Mouse (Mus musculus) Patski (cell line): ENCODE results near the gene Zzz3. TPM values are rescaled to one million over a fixed set of nuclear protein-coding genes. Genes with fewer than 3 reads are reported as not detected.

Source experiments
- ATAC-seq: fragments of 100-300 bp; one replicate; pipeline ENCODE4 v1.8.0; 2021
- CTCF ChIA-PET: fragments of 350-600 bp; sonication (Branson Sonifier 250); formaldehyde crosslinking; loops from one replicate; lab custom pipeline; 2022; ENCODE audit warnings: inconsistent platforms; lab: Charles Lee
- POLR2A ChIA-PET: fragments of 350-600 bp; sonication (Branson Sonifier 250); formaldehyde crosslinking; loops from one replicate; lab custom pipeline; 2022; ENCODE audit warnings: antibody characterized with exemption, inconsistent platforms; lab: Charles Lee
- DNase-seq: peaks from one replicate; pipeline ENCODE4 v3.0.0-alpha.2; 2011; ENCODE audit warnings: low read depth, low spot score
- H3K27me3 ChIP-seq: fragments of 371-371 bp; one replicate; pipeline ENCODE4 v1.5.1; 2021
- CTCF ChIP-seq: fragments of 100-300 bp; IDR thresholded peaks from one replicate; pipeline ENCODE4 v1.5.1; 2021
- in situ Hi-C: fragments of 300-500 bp; cut with MboI; formaldehyde crosslinking; loops from 3 replicates; pipeline ENCODE4 v1.11.1; 2018; ENCODE audit warnings: low pct_unique_long_range_greater_than_20kb, mixed read lengths
- polyA plus RNA-seq: library from polyadenylated mRNA; unstranded; gene quantifications from one replicate; pipeline ENCODE4 v1.2.3, GENCODE M21; 2021

The Zzz3 gene
- polyA plus RNA-seq, 1 experiment from 2014 or later, result 63.4 TPM

DNA sequence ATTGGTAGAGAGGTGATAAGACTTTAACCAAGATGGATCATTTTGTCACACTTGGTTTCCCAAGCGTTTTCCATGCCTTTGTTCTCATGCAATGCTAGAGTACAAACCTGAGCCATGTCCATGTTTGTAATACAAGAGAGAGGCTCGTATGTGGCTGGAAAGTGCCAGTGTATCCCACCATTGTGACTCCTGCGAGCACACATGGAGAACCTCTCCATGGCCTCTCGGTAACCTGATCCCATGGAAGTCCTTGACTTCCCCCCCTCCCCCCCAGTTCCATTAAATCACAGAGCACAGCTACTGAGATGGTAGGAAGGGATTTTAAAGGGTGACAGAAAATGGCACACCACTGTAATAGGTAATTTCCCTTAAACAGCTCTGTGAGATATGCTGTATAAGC lies 65.5 kb downstream of the Zzz3 start:
- POLR2A ChIA-PET, result interaction anchor here (0.6 to 2.9 kb wide), 4 partner anchors 8 to 430 kb away, joined by 3 to 9 read pairs (median 3); no protein-coding TSS in a partner anchor
- DNase-seq (no peak), ATAC-seq (peak; percentile 46)
- TF ChIP-seq CTCF, result no peak
- H3K27me3 ChIP-seq, result no peaks in the 10 kb centered on the region
- in situ Hi-C loops, result no loop called here
- CTCF ChIA-PET, result interaction anchor here (0.7 to 8.0 kb wide), 7 partner anchors 9 to 289 kb away, joined by 3 to 43 read pairs (median 4); no protein-coding TSS in a partner anchor

DNA sequence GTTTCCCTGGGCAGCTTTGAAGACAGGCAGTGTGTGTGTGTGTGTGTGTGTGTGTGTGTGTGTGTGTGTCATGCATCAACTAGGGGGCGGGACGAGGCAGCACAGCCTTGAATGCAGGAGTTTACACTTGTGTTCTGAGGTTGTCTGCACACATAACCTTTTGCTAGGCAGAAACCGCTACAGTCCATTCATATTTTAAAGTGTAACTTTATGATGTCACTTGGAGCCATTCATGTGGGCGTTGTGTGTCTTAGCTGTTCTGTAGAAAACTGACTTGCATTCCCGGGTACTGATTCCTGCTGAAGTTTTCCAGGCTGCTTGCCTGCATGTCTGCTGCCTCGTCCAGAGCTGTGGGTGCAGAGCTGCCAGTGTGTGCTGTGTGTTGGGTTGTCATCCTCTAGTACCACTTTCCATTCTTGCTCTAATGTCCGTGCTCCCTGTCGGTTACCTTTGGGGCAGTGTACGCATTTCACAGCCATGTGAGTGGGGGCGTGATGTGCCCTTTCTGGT lies 66.8 kb downstream of the Zzz3 start:
- DNase-seq (no peak), ATAC-seq (no peak)
- no peaks in the 10 kb centered on the region for H3K27me3 ChIP-seq
- ChIA-PET POLR2A (interaction anchor here (0.6 to 0.7 kb wide), 2 partner anchors 39 to 141 kb away, joined by 3 read pairs; no protein-coding TSS in a partner anchor), CTCF (interaction anchor here (0.7 to 8.0 kb wide), 4 partner anchors 12 to 287 kb away, joined by 3 to 43 read pairs (median 4); no protein-coding TSS in a partner anchor)
- in situ Hi-C loops, result no loop called here
- no peak for TF ChIP-seq CTCF

DNA sequence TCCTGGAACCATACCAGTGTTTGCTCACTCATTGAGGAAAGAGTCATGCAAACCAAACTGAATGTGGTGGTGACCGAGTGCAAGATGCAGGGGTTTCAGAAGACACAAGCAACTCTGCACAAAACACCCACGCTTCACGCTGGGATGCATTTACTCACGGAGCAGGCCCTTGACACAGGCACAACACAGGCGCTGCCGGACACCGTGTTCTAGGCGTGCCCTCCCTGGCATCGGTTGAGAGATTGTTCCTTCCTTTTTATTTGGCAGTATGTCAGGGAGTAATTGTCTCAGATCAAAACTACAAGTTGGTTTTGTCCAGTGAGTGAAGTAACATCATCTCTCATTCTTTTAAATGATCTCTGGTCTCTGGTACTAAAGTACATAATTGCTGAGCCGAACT lies 67.6 kb downstream of the Zzz3 start:
- ATAC-seq, result no peak
- ChIA-PET CTCF (interaction anchor here (0.7 to 8.0 kb wide), 3 partner anchors 11 to 286 kb away, joined by 3 to 43 read pairs (median 6); no protein-coding TSS in a partner anchor), POLR2A (interaction anchor here (1.7 kb wide), 1 partner anchor 15 kb away, joined by 5 read pairs; no protein-coding TSS in a partner anchor)
- TF ChIP-seq CTCF, result no peak
- no peaks in the 10 kb centered on the region for H3K27me3 ChIP-seq
- in situ Hi-C loops, result no loop called here
- DNase-seq, result no peak

DNA sequence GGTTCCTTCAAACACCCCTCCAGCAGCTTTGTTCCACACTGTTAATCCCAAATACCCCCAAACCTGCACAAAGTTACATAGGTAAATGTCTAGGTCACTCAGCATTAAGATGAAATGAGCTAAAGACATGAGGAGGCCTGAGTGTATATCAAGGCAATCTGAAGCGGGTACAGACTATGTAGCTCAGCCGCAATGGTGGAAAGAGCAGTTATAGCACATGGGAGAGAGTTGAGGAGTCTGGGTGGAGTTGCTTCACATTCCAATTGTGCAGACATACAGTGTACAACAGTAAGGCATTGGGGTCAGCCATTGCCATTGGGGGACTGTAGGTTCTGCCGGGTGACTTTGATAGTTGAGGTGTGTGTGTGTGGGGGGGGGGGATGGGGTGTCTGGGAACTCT lies 69.2 kb downstream of the Zzz3 start:
- POLR2A ChIA-PET, result interaction anchor here (1.2 to 1.7 kb wide), 2 partner anchors 13 to 104 kb away, joined by 3 to 5 read pairs; no protein-coding TSS in a partner anchor
- ATAC-seq (no peak), DNase-seq (no peak)
- in situ Hi-C loops, result no loop called here
- CTCF ChIA-PET, result interaction anchor here (8.0 kb wide), 1 partner anchor 10 kb away, joined by 43 read pairs; no protein-coding TSS in a partner anchor
- H3K27me3 ChIP-seq, result no peaks in the 10 kb centered on the region
- no peak for TF ChIP-seq CTCF

DNA sequence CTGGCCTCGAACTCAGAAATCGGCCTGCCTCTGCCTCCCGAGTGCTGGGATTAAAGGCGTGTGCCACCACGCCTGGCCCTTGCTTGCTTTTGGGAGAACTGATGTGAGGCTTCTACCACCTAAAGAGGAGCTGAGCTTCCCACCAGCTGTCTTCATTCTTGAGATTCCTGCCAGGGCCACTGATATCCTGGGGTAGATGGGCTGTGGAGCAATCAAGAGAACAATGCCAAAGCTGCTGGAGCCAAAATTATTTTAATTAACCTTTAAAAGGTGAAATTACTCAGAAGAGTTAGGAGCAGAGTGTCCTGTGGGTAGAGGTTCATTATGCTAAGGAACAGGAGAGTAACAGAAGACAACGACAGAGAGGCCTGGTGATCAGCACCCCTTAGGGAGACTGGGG lies 70.1 kb downstream of the Zzz3 start:
- ATAC-seq, result no peak
- no peak for TF ChIP-seq CTCF
- POLR2A ChIA-PET, result interaction anchor here (0.7 kb wide), 1 partner anchor 14 kb away, joined by 3 read pairs; no protein-coding TSS in a partner anchor
- in situ Hi-C loops, result no loop called here
- CTCF ChIA-PET, result interaction anchor here (1.0 to 8.0 kb wide), 2 partner anchors 9 to 70 kb away, joined by 3 to 43 read pairs; partner anchors contain the start of gene Zzz3
- H3K27me3 ChIP-seq, result no peaks in the 10 kb centered on the region
- no peak for DNase-seq

DNA sequence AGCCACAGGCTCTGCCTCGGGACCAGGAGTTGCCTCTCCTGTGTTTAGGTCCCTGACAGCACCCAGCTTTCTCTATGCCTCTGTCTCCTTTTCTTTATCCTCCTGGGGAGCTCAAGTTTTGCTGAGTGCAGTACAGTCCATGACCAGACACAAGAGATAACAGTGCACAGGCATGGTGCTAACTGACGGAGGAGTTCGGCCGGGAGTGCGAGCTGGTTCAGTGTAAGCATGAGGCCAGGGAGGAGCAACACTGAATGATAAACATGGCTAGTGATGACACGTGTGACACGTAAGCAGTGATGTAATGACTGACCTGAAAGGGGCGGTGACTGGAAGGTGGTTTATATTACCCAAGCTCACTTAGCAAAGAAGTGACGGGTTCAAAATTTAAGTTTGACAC lies 71.6 kb downstream of the Zzz3 start:
- CTCF ChIA-PET, result interaction anchor here (1.2 to 3.0 kb wide), 6 partner anchors 9 to 290 kb away, joined by 3 to 14 read pairs (median 4); no protein-coding TSS in a partner anchor
- DNase-seq, result no peak
- no peaks in the 10 kb centered on the region for H3K27me3 ChIP-seq
- no peak for ATAC-seq
- in situ Hi-C loops, result no loop called here
- POLR2A ChIA-PET, result interaction anchor here (0.5 to 1.1 kb wide), 3 partner anchors 13 to 281 kb away, joined by 3 to 7 read pairs (median 3); no protein-coding TSS in a partner anchor
- no peak for TF ChIP-seq CTCF

DNA sequence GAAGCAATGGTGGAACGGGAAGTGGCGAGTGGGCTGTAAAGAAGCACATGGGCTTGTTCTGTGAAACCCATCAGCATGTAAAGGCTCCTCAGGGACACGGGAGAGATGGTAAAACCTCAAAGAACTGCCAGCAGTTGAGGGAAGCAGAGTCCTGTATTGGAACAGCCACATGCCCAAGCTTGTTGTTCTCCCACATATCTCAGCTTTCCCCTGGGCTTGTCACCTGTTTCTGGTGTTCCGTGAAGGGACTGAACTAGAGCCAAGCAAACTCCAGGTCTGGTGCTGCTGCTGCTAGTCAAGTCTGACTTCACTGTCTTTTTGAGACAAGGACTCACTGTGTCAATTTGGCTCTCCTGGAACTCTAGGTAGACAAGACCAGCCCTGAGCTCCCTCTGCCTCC lies 72.0 kb downstream of the Zzz3 start:
- H3K27me3 ChIP-seq, result no peaks in the 10 kb centered on the region
- ATAC-seq (no peak), DNase-seq (no peak)
- ChIA-PET POLR2A (interaction anchor here (0.5 to 1.4 kb wide), 5 partner anchors 68 to 280 kb away, joined by 3 to 7 read pairs (median 3); partner anchors contain the start of gene Zzz3), CTCF (interaction anchor here (1.2 to 3.0 kb wide), 7 partner anchors 9 to 289 kb away, joined by 3 to 14 read pairs (median 4); no protein-coding TSS in a partner anchor)
- in situ Hi-C loops, result no loop called here
- TF ChIP-seq CTCF, result no peak

DNA sequence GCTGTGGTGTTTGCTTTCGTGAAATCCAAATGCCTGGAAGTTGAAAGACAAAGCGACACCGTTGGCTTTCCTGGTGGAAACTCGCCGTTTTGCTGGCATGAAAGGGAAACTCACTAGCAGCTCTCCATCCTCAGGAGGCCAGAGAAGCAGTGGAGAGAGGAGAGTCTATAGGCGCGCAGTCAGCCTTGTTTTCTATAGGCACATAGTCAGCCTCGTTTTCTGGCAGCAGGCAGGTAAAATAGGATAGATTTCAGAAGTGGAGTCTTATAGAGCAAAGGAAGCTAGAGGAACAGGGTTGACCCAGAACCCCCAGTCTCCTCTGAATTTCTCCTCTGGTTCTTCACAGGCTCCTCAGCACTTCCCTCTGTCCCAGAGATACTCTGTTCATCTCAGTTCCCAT lies 72.8 kb downstream of the Zzz3 start:
- DNase-seq, result no peak
- POLR2A ChIA-PET, result interaction anchor here (0.8 to 2.5 kb wide), 5 partner anchors 8 to 73 kb away, joined by 3 to 9 read pairs (median 3); partner anchors contain the start of gene Zzz3

DNA sequence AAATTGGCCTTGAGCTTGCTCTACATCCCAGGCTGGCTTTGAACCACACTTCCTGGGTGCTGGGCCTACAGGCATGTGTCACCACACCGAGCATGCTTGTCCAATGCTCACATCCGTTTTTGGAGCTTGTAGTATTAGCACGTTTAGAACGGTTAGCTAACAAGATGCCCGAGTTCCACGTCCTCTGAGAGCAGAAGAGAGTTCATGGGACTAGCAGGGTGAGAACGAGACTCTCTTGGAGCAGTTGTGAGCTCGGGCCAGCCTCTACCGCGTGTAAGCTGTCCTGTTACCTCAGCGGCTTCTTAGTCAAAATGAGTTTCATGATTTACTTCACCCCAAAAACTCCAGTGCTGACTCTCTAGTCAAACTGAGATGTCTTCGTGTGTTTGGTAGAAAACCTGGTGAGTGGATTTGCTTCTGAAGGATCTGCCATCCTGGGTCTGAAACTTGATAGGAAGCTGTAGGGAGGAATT lies 73.3 kb downstream of the Zzz3 start:
- peak; percentile 53 for ATAC-seq
- in situ Hi-C loops, result no loop called here
- POLR2A ChIA-PET, result interaction anchor here (0.8 to 2.5 kb wide), 5 partner anchors 9 to 73 kb away, joined by 3 to 9 read pairs (median 4); partner anchors contain the start of gene Zzz3
- CTCF ChIA-PET, result interaction anchor here (0.7 to 3.0 kb wide), 16 partner anchors 12 to 254 kb away, joined by 3 to 14 read pairs (median 4); partner anchors contain the start of genes Ak5 and Zzz3
- TF ChIP-seq CTCF, result no peak
- DNase-seq, result no peak
- no peaks in the 10 kb centered on the region for H3K27me3 ChIP-seq

More for the DNA sequence above, 72.8 kb downstream of the Zzz3 start:
- TF ChIP-seq CTCF, result no peak
- H3K27me3 ChIP-seq, result no peaks in the 10 kb centered on the region
- ATAC-seq, result no peak
- in situ Hi-C loops, result no loop called here
- CTCF ChIA-PET, result interaction anchor here (0.8 to 3.0 kb wide), 15 partner anchors 8 to 288 kb away, joined by 3 to 14 read pairs (median 4); partner anchors contain the start of gene Zzz3
